Mouse (Mus musculus): Measurements from ENCODE around the gene Tfpi. TPM values are rescaled to one million over a fixed set of nuclear protein-coding genes. Genes with fewer than 3 reads are reported as not detected.
A peak's percentile ranks its signal among the peaks of the same experiment; 100 is the strongest.

The Tfpi gene
- polyA plus RNA-seq, 1 experiment from 2014 or later: 53.9 TPM

DNA sequence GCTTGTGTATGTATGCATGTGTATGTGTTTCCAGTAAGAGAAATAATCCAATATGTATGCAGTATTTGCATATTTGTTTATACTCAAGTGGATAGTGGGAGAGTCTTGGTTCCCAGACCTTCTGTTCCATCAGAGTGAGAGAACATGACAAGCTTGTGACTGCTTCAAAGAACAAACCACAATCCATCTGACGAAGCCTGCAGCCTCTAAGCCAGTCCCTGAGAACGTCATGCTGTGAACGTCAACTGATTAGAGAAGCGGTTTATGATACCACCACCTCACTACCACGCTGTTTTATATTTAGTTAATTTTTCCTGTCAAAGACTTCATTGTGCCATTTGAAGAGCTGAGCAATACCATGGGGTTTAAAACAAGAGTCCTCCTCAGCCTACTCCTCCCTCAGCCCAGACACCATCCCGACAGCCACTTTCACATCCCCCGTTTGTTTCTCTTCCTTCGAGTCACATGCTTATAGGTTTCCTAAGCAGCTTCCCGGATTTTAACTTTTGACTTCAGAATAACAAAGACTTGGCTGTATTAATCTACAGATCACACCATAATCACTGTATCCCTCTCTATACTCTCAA, 11.2 kb upstream of the Tfpi start:
- Histone ChIP-seq H3K9me3 (ENCODE audit: control insufficient read depth, low read length) (no peaks in the 10 kb centered on the region), H3K27ac (ENCODE audit: low read depth) (no peak overlapping the region), H3K27me3 (replicated peaks; ENCODE audit: control insufficient read depth, insufficient read depth, low read length) (no peaks in the 10 kb centered on the region), H3K4me2 (ENCODE audit: low read length) (no peak overlapping the region), H3K4me1 (replicated peaks; ENCODE audit: control insufficient read depth, insufficient read depth, low read length) (no peaks in the 10 kb centered on the region), H3K4me3 (ENCODE audit: low read depth, low read length) (no peak overlapping the region), H3K9ac (ENCODE audit: low read length) (no peak overlapping the region), H3K36me3 (ENCODE audit: control insufficient read depth, insufficient read depth, low read length) (no peaks in the 10 kb centered on the region)
- ATAC-seq (replicated peaks; ENCODE audit: low FRiP score, low TSS enrichment, low read depth) (no peak), DNase-seq (ENCODE audit: low spot score) (no peak)
- WGBS: 69% methylated on average over 9 of the region's 9 CpGs

DNA sequence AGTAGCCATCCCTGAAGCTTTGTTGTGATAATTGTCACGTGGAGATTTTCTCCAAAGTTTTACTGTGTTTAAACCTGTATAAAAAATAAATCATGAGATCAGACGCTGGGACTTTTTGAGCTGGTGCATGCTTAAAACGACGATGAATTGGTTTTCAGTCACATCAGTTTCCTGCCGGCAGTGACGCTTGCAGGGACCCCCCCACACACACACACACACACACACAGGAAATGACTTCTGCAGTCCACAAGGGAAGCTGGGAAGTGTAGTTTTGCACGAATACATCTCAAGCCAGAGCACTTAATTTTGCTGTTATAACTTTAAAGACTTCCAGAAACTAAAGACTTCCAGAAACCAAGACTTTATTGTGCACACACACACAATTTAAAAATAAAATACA, 5.3 kb upstream of the Tfpi start:
- Histone ChIP-seq H3K9ac (ENCODE audit: low read length) (no peak overlapping the region), H3K27ac (ENCODE audit: low read depth) (no peak overlapping the region), H3K4me1 (replicated peaks; ENCODE audit: control insufficient read depth, insufficient read depth, low read length) (no peaks in the 10 kb centered on the region), H3K4me3 (ENCODE audit: low read depth, low read length) (peak overlapping the region; percentile 20; the same call in 1 of the 2 replicates), H3K9me3 (ENCODE audit: control insufficient read depth, low read length) (no peaks in the 10 kb centered on the region), H3K4me2 (ENCODE audit: low read length) (peak overlapping the region; percentile 46), H3K27me3 (replicated peaks; ENCODE audit: control insufficient read depth, insufficient read depth, low read length) (no peaks in the 10 kb centered on the region), H3K36me3 (ENCODE audit: control insufficient read depth, insufficient read depth, low read length) (no peaks in the 10 kb centered on the region)
- 0 out of 2 replicates have a peak, but pooled peaks have one; percentile 49 for ATAC-seq (replicated peaks; ENCODE audit: low FRiP score, low TSS enrichment, low read depth)
- 27% methylated on average over 7 of the region's 7 CpGs for WGBS
- no peak for DNase-seq (ENCODE audit: low spot score)

DNA sequence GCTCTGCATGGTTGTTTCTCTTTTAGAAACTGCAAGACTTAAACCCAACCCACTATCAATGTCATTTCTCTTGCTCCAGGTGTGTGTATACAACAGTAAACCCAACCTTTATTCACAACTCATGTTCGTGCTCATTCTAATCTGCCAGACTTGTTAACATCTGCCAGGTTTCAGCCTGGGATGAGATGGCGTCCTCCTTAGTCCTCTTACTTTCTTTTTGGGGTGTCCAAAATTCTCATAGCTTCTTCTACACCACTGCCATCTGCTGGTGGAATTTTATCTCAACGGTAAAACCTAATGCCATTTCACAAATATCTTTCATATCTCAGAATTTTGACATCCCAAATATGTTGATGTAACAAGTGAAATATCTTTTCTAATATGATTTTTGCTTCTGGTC, 2.5 kb upstream of the Tfpi start:
- ATAC-seq (replicated peaks; ENCODE audit: low FRiP score, low TSS enrichment, low read depth) (no peak), DNase-seq (ENCODE audit: low spot score) (no peak)
- Histone ChIP-seq H3K27ac (ENCODE audit: low read depth) (no peak overlapping the region), H3K4me1 (replicated peaks; ENCODE audit: control insufficient read depth, insufficient read depth, low read length) (peaks cover 9% of the 10 kb centered on the region), H3K27me3 (replicated peaks; ENCODE audit: control insufficient read depth, insufficient read depth, low read length) (no peaks in the 10 kb centered on the region), H3K4me3 (ENCODE audit: low read depth, low read length) (no peak overlapping the region), H3K9me3 (ENCODE audit: control insufficient read depth, low read length) (no peaks in the 10 kb centered on the region), H3K4me2 (ENCODE audit: low read length) (peak overlapping the region; percentile 29; the same call in 1 of the 2 replicates), H3K36me3 (ENCODE audit: control insufficient read depth, insufficient read depth, low read length) (0 out of 2 replicates have a peak, but pooled peaks cover 2% of the 10 kb centered on the region), H3K9ac (ENCODE audit: low read length) (no peak overlapping the region)
- 26% methylated on average over 3 of the region's 3 CpGs for WGBS

DNA sequence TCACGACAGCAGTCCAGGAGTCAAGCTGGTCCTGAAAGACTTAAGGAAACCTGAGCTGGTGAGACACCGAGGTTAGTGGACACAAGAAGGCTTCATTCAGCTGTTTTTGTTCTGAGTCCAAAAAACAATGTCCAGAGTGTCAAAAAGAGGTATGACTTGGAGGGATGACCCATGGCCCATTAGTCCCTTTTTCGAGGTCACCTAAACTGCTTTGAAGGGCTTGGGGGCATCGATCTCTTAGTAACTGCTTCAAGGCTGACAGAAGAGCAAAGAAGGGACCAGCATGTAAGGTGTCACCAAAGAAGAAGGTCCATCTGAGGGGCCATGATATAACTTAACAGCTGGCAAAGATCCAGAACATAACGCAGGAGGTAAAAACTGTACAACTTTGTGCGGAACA, 1.2 kb upstream of the Tfpi start:
- Histone ChIP-seq H3K9me3 (ENCODE audit: control insufficient read depth, low read length) (no peaks in the 10 kb centered on the region), H3K4me2 (ENCODE audit: low read length) (no peak overlapping the region), H3K27me3 (replicated peaks; ENCODE audit: control insufficient read depth, insufficient read depth, low read length) (no peaks in the 10 kb centered on the region), H3K4me3 (ENCODE audit: low read depth, low read length) (no peak overlapping the region), H3K27ac (ENCODE audit: low read depth) (no peak overlapping the region), H3K36me3 (ENCODE audit: control insufficient read depth, insufficient read depth, low read length) (peaks cover 11% of the 10 kb centered on the region; the same call in 1 of the 2 replicates), H3K4me1 (replicated peaks; ENCODE audit: control insufficient read depth, insufficient read depth, low read length) (peaks cover 9% of the 10 kb centered on the region), H3K9ac (ENCODE audit: low read length) (no peak overlapping the region)
- ATAC-seq (replicated peaks; ENCODE audit: low FRiP score, low TSS enrichment, low read depth): no peak
- WGBS: 90% methylated on average over 6 of the region's 6 CpGs
- DNase-seq (ENCODE audit: low spot score): no peak

DNA sequence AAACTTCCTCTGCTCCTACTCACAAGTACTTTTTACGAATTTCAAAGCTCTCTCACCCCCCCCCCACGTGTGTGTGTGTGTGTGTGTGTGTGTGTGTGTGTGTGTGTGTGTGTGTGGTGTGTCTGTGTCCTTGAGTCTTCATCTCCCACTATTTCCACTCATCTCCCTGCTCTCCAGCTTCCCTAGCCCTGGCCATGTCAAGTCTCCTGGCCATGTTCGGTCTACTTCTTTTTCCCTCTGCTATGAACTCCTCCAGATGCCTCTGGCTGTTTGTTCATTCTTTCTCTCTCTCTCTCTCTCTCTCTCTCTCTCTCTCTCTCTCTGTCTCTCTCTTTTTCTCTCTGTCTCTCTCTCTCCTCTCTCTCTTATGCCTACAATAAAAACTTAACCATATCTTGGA, 444 bp downstream of the Tfpi start:
- no peak for ATAC-seq (replicated peaks; ENCODE audit: low FRiP score, low TSS enrichment, low read depth)
- Histone ChIP-seq H3K27me3 (replicated peaks; ENCODE audit: control insufficient read depth, insufficient read depth, low read length) (no peaks in the 10 kb centered on the region), H3K9ac (ENCODE audit: low read length) (peak overlapping the region; percentile 38), H3K9me3 (ENCODE audit: control insufficient read depth, low read length) (no peaks in the 10 kb centered on the region), H3K27ac (ENCODE audit: low read depth) (peak overlapping the region; percentile 67), H3K36me3 (ENCODE audit: control insufficient read depth, insufficient read depth, low read length) (peaks cover 19% of the 10 kb centered on the region), H3K4me2 (ENCODE audit: low read length) (peak overlapping the region; percentile 68), H3K4me1 (replicated peaks; ENCODE audit: control insufficient read depth, insufficient read depth, low read length) (peaks cover 9% of the 10 kb centered on the region), H3K4me3 (ENCODE audit: low read depth, low read length) (peak overlapping the region; percentile 51)
- 24% methylated on average over 3 of the region's 3 CpGs for WGBS
- no peak for DNase-seq (ENCODE audit: low spot score)

DNA sequence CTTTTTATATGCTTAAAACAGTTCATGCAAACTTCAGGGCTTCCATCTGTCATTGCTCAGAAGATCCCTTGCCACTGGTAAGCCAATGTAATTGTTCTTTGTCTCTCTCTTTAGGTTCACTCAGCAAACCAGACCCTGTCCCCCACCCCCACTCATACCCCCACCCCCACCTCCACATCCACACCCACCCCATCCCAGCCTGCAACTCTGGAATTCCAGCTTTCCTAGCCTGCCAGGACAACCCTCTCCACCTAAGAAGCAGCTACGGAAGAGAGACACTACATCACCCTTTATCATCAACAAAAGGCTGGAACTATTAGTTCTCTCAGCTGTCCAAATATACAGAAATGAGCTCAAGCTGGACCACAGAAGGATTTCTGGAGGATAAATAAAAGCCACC, 974 bp downstream of the Tfpi start:
- peak overlapping the region; percentile 51 for H3K4me3 ChIP-seq (ENCODE audit: low read depth, low read length)
- peak overlapping the region; percentile 68 for H3K4me2 ChIP-seq (ENCODE audit: low read length)
- H3K9me3 ChIP-seq (ENCODE audit: control insufficient read depth, low read length): no peaks in the 10 kb centered on the region
- 30% methylated on average over 1 of the region's 1 CpGs for WGBS
- peaks cover 21% of the 10 kb centered on the region for H3K36me3 ChIP-seq (ENCODE audit: control insufficient read depth, insufficient read depth, low read length)
- H3K9ac ChIP-seq (ENCODE audit: low read length): peak overlapping the region; percentile 38
- H3K4me1 ChIP-seq (replicated peaks; ENCODE audit: control insufficient read depth, insufficient read depth, low read length): peaks cover 9% of the 10 kb centered on the region
- H3K27me3 ChIP-seq (replicated peaks; ENCODE audit: control insufficient read depth, insufficient read depth, low read length): no peaks in the 10 kb centered on the region
- H3K27ac ChIP-seq (ENCODE audit: low read depth): peak overlapping the region; percentile 67
- ATAC-seq (replicated peaks; ENCODE audit: low FRiP score, low TSS enrichment, low read depth) (no peak), DNase-seq (ENCODE audit: low spot score) (no peak)

DNA sequence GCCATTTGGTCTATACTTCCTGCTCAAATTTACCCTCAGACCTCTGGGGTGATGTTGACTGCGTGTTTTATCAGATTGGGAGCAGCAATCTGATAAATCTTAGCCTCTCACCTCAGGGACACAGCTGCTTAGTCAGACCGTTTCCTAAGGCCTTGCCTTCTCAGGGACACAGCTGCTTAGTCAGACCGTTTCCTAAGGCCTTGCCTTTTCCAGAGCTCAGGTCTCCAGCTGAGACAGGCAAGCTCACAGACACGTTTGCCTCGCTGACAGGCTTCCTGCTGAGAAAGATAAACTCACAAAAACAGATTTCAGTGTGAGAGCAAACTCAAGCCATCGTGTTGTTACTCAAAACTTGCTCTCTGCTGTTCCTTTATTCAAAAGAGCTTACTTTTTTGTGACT, 1.9 kb downstream of the Tfpi start:
- Histone ChIP-seq H3K9me3 (ENCODE audit: control insufficient read depth, low read length) (no peaks in the 10 kb centered on the region), H3K36me3 (ENCODE audit: control insufficient read depth, insufficient read depth, low read length) (peaks cover 21% of the 10 kb centered on the region), H3K4me3 (ENCODE audit: low read depth, low read length) (no peak overlapping the region), H3K27ac (ENCODE audit: low read depth) (peak overlapping the region; percentile 17; the same call in 1 of the 2 replicates), H3K4me1 (replicated peaks; ENCODE audit: control insufficient read depth, insufficient read depth, low read length) (peaks cover 9% of the 10 kb centered on the region), H3K27me3 (replicated peaks; ENCODE audit: control insufficient read depth, insufficient read depth, low read length) (no peaks in the 10 kb centered on the region), H3K9ac (ENCODE audit: low read length) (no peak overlapping the region), H3K4me2 (ENCODE audit: low read length) (no peak overlapping the region)
- ATAC-seq (replicated peaks; ENCODE audit: low FRiP score, low TSS enrichment, low read depth) (no peak), DNase-seq (ENCODE audit: low spot score) (no peak)
- 15% methylated on average over 6 of the region's 6 CpGs for WGBS

DNA sequence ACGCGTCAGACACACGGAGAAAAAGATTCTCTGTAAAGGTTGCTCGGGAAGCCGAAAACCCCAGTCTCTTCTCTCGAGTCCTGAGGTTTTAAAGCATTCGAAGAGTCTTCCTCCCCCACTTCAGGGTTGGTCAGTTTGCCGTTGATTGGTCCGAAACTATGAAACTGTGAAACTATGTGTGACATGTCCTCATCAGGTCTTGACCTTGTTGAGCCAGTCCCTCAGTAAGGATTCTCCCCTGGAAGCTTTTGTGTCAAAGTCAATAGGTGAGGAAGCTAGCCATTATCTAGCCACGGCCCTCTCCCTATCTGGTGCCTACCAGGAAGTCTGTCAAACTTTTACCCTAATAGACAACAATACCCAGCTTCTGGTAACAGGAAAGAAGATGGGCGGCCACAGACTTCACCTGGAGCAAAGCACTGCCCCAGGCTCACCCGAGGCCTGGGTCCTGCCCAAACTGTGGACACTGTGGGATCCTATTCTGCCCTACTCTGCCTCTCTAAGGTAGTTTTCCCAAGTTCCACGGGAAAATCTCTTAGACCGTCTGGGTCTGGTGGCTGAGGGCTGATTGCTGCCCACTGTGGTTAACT, 2.5 kb downstream of the Tfpi start:
- no peak for DNase-seq (ENCODE audit: low spot score)
- WGBS: 75% methylated on average over 14 of the region's 14 CpGs
- ATAC-seq (replicated peaks; ENCODE audit: low FRiP score, low TSS enrichment, low read depth): no peak

DNA sequence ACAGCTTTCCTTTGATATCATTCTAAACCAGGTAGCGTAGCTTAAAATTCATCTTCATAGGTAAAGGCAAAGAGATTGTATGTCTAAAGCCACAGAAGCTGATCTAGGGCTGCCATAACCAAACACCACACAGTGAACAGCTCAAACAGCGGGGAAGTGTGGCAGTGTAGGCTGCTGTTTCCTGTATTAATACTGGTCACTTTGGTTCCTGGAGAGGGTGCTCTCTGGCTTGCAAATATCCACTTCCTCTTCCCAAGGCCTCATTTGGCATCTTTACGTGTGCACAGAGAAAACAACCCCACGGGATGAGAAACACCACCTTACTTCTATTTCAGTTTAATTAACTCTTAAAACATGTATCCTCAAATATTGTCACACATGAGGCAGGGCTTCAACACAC, 9.2 kb downstream of the Tfpi start:
- Histone ChIP-seq H3K27me3 (replicated peaks; ENCODE audit: control insufficient read depth, insufficient read depth, low read length) (no peaks in the 10 kb centered on the region), H3K9me3 (ENCODE audit: control insufficient read depth, low read length) (no peaks in the 10 kb centered on the region), H3K4me2 (ENCODE audit: low read length) (no peak overlapping the region), H3K9ac (ENCODE audit: low read length) (no peak overlapping the region), H3K27ac (ENCODE audit: low read depth) (no peak overlapping the region), H3K36me3 (ENCODE audit: control insufficient read depth, insufficient read depth, low read length) (peaks cover 18% of the 10 kb centered on the region; the same call in 1 of the 2 replicates), H3K4me3 (ENCODE audit: low read depth, low read length) (no peak overlapping the region), H3K4me1 (replicated peaks; ENCODE audit: control insufficient read depth, insufficient read depth, low read length) (0 out of 2 replicates have a peak, but pooled peaks cover 2% of the 10 kb centered on the region)
- DNase-seq (ENCODE audit: low spot score): no peak
- 88% methylated on average over 4 of the region's 4 CpGs for WGBS
- ATAC-seq (replicated peaks; ENCODE audit: low FRiP score, low TSS enrichment, low read depth): no peak

More for the DNA sequence above, 2.5 kb downstream of the Tfpi start:
- Histone ChIP-seq H3K4me2 (ENCODE audit: low read length) (no peak overlapping the region), H3K4me1 (replicated peaks; ENCODE audit: control insufficient read depth, insufficient read depth, low read length) (peaks cover 9% of the 10 kb centered on the region), H3K27me3 (replicated peaks; ENCODE audit: control insufficient read depth, insufficient read depth, low read length) (no peaks in the 10 kb centered on the region), H3K27ac (ENCODE audit: low read depth) (0 out of 2 replicates have a peak overlapping the region, but pooled peaks have one; percentile 17), H3K9me3 (ENCODE audit: control insufficient read depth, low read length) (no peaks in the 10 kb centered on the region), H3K36me3 (ENCODE audit: control insufficient read depth, insufficient read depth, low read length) (peaks cover 26% of the 10 kb centered on the region), H3K4me3 (ENCODE audit: low read depth, low read length) (no peak overlapping the region), H3K9ac (ENCODE audit: low read length) (no peak overlapping the region)

Data from intestine, embryonic 14.5 days (tissue).